18 mouse cellular contexts compared by ENCODE assay signal in genomic region chr9:61143101-61143500, GRCm38 (mm10).
DNase-seq lines count a peak whose midpoint lies in the region.
"Had no signal": no experiment of that assay in that cellular context is flagged by ENCODE, and none has a peak within 500 bp of the region (broad histone marks: within the 10 kb centered on the region; RNA-seq: fewer than 3 reads in every experiment).

No protein-coding gene starts in this region.

- DNase-seq in frontal cortex, adult 2 months (ENCODE audit: extremely low spot score in 1 of 2, low spot score in 1 of 2), result peak; percentile 36 to 60
- no peak for DNase-seq in frontal cortex, postnatal 10 days (ENCODE audit: low spot score in 2 of 2)
- peak; percentile 35 to 38 for DNase-seq in layer of hippocampus, adult 8-10 months (ENCODE audit: low spot score in 2 of 2)
- DNase-seq in layer of hippocampus, postnatal 25 days (ENCODE audit: extremely low spot score in 1 of 2, low spot score in 1 of 2), result no peak
- peak; percentile 28 for DNase-seq in right cerebral cortex, postnatal 25 days
- DNase-seq in right cerebral cortex, postnatal 10 days (ENCODE audit: low spot score in 2 of 2), result no peak
- no peak for DNase-seq in thymus, postnatal 4 days
- DNase-seq: adrenal gland, adult 8-10 months; cerebellum, adult 8-10 months; cerebellum, postnatal 36 days; gastrocnemius, postnatal 14 days; heart, postnatal 14 days; kidney, adult 2 months; kidney, postnatal 36 days; liver; lung, adult 2 months; lung, postnatal 10 days; thymus, postnatal 14 days had no signal

Comparison
In these comparisons a context has a peak if more than half of its experiments do, and no peak if none do; other contexts are left out.
1. DNase-seq: peak in frontal cortex, adult 2 months (2 of 2), layer of hippocampus, adult 8-10 months (2 of 2) and right cerebral cortex, postnatal 25 days (single experiment); none in frontal cortex, postnatal 10 days (0 of 2), layer of hippocampus, postnatal 25 days (0 of 2), right cerebral cortex, postnatal 10 days (0 of 2) and thymus, postnatal 4 days (single experiment).